Comparison of ENCODE assay signal across 12 mouse cellular contexts in the genomic region with DNA sequence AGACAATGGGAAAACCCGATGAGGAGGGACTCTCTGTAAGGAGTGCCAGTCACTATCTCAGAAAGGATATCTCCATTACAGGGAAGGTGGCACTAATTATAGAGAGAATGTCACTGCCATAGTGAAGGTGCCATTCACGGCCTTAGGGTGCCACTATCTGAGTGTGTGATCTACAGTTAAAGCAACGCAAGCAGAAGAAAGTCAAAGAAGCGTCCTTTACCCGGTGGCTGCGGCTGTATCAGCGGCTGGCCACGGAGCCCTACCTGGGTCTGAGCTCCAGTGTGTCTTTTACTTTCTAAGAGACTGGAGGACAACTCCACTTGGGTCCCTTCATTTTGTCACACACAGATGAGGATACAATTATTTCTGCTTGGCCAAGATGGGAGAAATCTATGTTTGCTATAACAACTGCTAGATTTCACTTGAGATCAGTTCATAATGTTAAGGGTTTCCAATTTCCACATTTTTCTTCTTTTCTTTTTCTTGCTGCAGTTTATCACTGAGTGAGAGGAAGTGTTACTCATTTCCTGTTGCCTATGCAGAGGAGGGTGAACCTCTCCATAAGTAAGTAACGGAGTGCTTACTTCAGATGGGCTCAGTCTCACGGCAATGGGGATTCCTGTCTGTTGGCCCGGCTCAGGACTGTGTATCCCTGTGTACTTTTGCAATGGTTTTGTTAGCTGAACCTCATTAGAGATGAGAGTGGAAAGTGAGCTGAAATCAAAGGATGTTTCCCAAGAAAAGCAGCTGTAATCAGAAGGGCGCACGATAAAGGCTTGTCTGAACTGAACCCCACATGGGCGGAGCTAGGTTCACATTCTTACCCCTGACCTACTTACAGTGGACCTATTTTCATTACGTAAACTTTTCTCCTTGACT. TPM values are rescaled to one million over a fixed set of nuclear protein-coding genes. Genes with fewer than 3 reads are reported as not detected.
DNase-seq lines count a peak whose midpoint lies in the region; ATAC-seq and TF ChIP-seq lines count a peak whose summit lies in the region.
"Had no signal": no experiment of that assay in that cellular context is flagged by ENCODE, and none has a peak within 500 bp of the region (broad histone marks: within the 10 kb centered on the region; RNA-seq: fewer than 3 reads in every experiment).

No protein-coding gene starts in this region.

- no peaks in the 10 kb centered on the region for H3K27me3 ChIP-seq in heart, embryonic 11.5 days (ENCODE audit: control insufficient read depth, insufficient read depth, low read length)
- no peaks in the 10 kb centered on the region for H3K27me3 ChIP-seq in E14TG2a.4 (ENCODE audit: insufficient read depth, low read length)
- no peaks in the 10 kb centered on the region for H3K27me3 ChIP-seq in small intestine, adult 2 months (ENCODE audit: control insufficient read depth, insufficient read depth, low read length)
- no peaks in the 10 kb centered on the region for H3K27me3 ChIP-seq in kidney, embryonic 15.5 days
- H3K27me3 ChIP-seq: hindbrain, embryonic 12.5 days; neural tube, embryonic 13.5 days had no signal

- ATAC-seq in heart, embryonic 11.5 days (replicated peaks; ENCODE audit: insufficient number of reproducible peaks, low FRiP score, low TSS enrichment): peak; percentile 63; the same call in 1 of the 2 replicates
- peak; percentile 75 for ATAC-seq in inflammation-experienced regulatory T-cells, adult 6 months
- ATAC-seq in kidney, embryonic 15.5 days (replicated peaks; ENCODE audit: low FRiP score): no peak

- no peak overlapping the region for H3K9ac ChIP-seq in heart, embryonic 11.5 days (ENCODE audit: low read depth, low read length)
- no peak overlapping the region for H3K9ac ChIP-seq in kidney, embryonic 15.5 days
- H3K9ac ChIP-seq: hindbrain, embryonic 12.5 days; neural tube, embryonic 13.5 days had no signal

- H3K4me2 ChIP-seq in heart, embryonic 11.5 days: no peak overlapping the region
- no peak overlapping the region for H3K4me2 ChIP-seq in kidney, embryonic 15.5 days
- H3K4me2 ChIP-seq: hindbrain, embryonic 12.5 days; neural tube, embryonic 13.5 days had no signal

- H3K9me3 ChIP-seq in heart, embryonic 11.5 days (replicated peaks; ENCODE audit: control insufficient read depth, low read length): no peaks in the 10 kb centered on the region
- H3K9me3 ChIP-seq in E14TG2a.4 (ENCODE audit: low read length): no peaks in the 10 kb centered on the region
- H3K9me3 ChIP-seq in kidney, embryonic 15.5 days (replicated peaks): no peaks in the 10 kb centered on the region
- H3K9me3 ChIP-seq: hindbrain, embryonic 12.5 days had no signal

- no peaks in the 10 kb centered on the region; the same call in 1 of the 2 replicates for H3K4me1 ChIP-seq in heart, embryonic 11.5 days (ENCODE audit: control insufficient read depth, insufficient read depth, low read length)
- peaks cover 51% of the 10 kb centered on the region for H3K4me1 ChIP-seq in E14TG2a.4 (replicated peaks; ENCODE audit: low read depth, low read length)
- 0 out of 2 replicates have a peak, but pooled peaks cover 3% of the 10 kb centered on the region for H3K4me1 ChIP-seq in small intestine, adult 2 months (ENCODE audit: control insufficient read depth, insufficient read depth, insufficient read length, low read length)
- H3K4me1 ChIP-seq in kidney, embryonic 15.5 days: 0 out of 2 replicates have a peak, but pooled peaks cover 6% of the 10 kb centered on the region
- H3K4me1 ChIP-seq: hindbrain, embryonic 12.5 days; neural tube, embryonic 13.5 days had no signal

- no peaks in the 10 kb centered on the region for H3K36me3 ChIP-seq in heart, embryonic 11.5 days (ENCODE audit: control insufficient read depth, insufficient read depth, low read length)
- H3K36me3 ChIP-seq in E14TG2a.4 (ENCODE audit: insufficient read depth, low read length): peaks cover 34% of the 10 kb centered on the region
- 0 out of 2 replicates have a peak, but pooled peaks cover 2% of the 10 kb centered on the region for H3K36me3 ChIP-seq in small intestine, adult 2 months (ENCODE audit: control insufficient read depth, insufficient read depth, low read length)
- H3K36me3 ChIP-seq in kidney, embryonic 15.5 days: peaks cover 35% of the 10 kb centered on the region
- H3K36me3 ChIP-seq: G1E had no signal

- peak overlapping the region; percentile 3; the same call in 1 of the 2 replicates for H3K27ac ChIP-seq in heart, embryonic 11.5 days (ENCODE audit: low read depth, low read length)
- peak overlapping the region; percentile 47 for H3K27ac ChIP-seq in small intestine, adult 2 months (ENCODE audit: insufficient read depth, low read depth, low read length)
- no peak overlapping the region for H3K27ac ChIP-seq in kidney, embryonic 15.5 days
- H3K27ac ChIP-seq: hindbrain, embryonic 12.5 days; neural tube, embryonic 13.5 days had no signal

- TF ChIP-seq POLR2A in small intestine, adult 2 months (IDR thresholded peaks at IDR 0.05; ENCODE audit: low read depth, low read length): no peak

- no peak for DNase-seq in heart, adult 8-10 months (ENCODE audit: low spot score)
- no peak for DNase-seq in cerebellum, postnatal 4 days (ENCODE audit: low spot score in 2 of 2)
- DNase-seq in urinary bladder, postnatal 4 days (ENCODE audit: low spot score in 2 of 2): no peak
- DNase-seq: cerebellum, adult 18-20 months had no signal

- no peak overlapping the region for H3K4me3 ChIP-seq in heart, embryonic 11.5 days (ENCODE audit: low read depth, low read length)
- 0 out of 2 replicates have a peak overlapping the region, but pooled peaks have one; percentile 26 for H3K4me3 ChIP-seq in E14TG2a.4 (replicated peaks; ENCODE audit: low read length)
- H3K4me3 ChIP-seq in small intestine, adult 2 months (ENCODE audit: low read depth, low read length): no peak overlapping the region
- H3K4me3 ChIP-seq in kidney, embryonic 15.5 days (replicated peaks): no peak overlapping the region
- H3K4me3 ChIP-seq: hindbrain, embryonic 12.5 days; neural tube, embryonic 13.5 days had no signal

- no peak for TF ChIP-seq CTCF in E14TG2a.4 (conservative IDR thresholded peaks at IDR 0.05; ENCODE audit: low read length)
- TF ChIP-seq CTCF in small intestine, adult 2 months (IDR thresholded peaks at IDR 0.05; ENCODE audit: extremely low read depth, insufficient read length, insufficient replicate concordance, low read depth, low read length): no peak

- 70% methylated on average over 15 of the region's 15 CpGs for WGBS in heart, embryonic 11.5 days (ENCODE audit: insufficient replicate concordance)
- 72% methylated on average over 15 of the region's 15 CpGs for WGBS in small intestine, adult 2 months
- WGBS in kidney, embryonic 15.5 days: 82% methylated on average over 15 of the region's 15 CpGs

RNA-seq across cellular contexts. Expression of gene D16Ertd472e, which starts 13.2 kb away (rescaled TPM):
- polyA plus RNA-seq in heart, embryonic 11.5 days (2014; fragmentation: Nextera tagmentation; extraction: Ambion mirVana): 8.0 and 9.2 TPM in 2 replicates
- total RNA-seq in heart, adult 8-10 months (2022): 1 to 10 TPM; 3.6 to 4.8 (median 4.4) TPM
- 10 to 100 TPM; 39.6 to 60.2 (median 48.6) TPM for polyA plus RNA-seq in inflammation-experienced regulatory T-cells, adult 6 months (2017; shearing (Covaris generic))
- polyA plus RNA-seq in small intestine, adult 2 months (2012; rRNA removed): 1.1 and 2.3 TPM in 2 replicates
- 14.0 and 14.5 TPM in 2 replicates for polyA plus RNA-seq in kidney, embryonic 15.5 days (2015; fragmentation: Nextera tagmentation; extraction: Ambion mirVana)
- total RNA-seq: G1E had no signal
- polyA plus RNA-seq: G1E had no signal
